Mouse (Mus musculus) cerebellum, adult 2 months (tissue): ENCODE results near the gene Lrrc75a.

Source experiments
- CTCF ChIP-seq: fragments of 200-500 bp; IDR thresholded peaks from 2 replicates; pipeline ENCODE4 v1.5.1; 2011; ENCODE audit warnings: low read depth, mild to moderate bottlenecking, control low read depth, low read length, moderate library complexity, borderline replicate concordance; ENCODE audit not compliant: insufficient read depth
- POLR2A ChIP-seq: fragments of 200-500 bp; IDR thresholded peaks from 2 replicates; pipeline ENCODE4 v1.6.1; 2011; ENCODE audit warnings: low read length, control low read depth, borderline replicate concordance; ENCODE audit not compliant: insufficient read depth

DNA sequence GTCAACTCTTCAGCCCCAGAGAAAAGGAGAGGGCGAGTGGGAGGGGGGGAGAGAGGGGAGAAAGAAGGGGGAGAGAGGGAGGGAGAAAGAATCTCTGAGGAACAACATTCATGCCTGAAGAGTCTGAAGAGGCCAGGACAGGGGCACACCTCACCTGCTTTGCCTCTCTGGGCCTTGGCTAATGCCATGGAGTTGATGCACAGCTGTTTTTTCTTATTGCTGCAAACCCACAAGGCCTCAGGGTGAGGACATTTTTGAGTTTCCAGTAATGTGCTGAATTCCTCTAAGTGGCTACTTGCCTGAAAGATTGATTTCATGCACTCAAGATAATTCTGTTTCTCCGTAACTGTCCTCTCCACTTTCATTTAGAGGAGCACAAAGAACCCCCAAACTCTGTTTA is 90.2 kb downstream of the Lrrc75a start:
- TF ChIP-seq CTCF (no peak), POLR2A (no peak)
